Mouse (Mus musculus) ES-CJ7 (cell line): ENCODE data around the gene Gfpt2.
A peak's percentile ranks its signal among the peaks of the same experiment; 100 is the strongest.
"Not testable (repeated sequence)": the region's sequence is repeated elsewhere in the genome, so short reads cannot be mapped to it uniquely, and the experiment has no call there.

Experiments
- DNase-seq: peaks from one replicate; pipeline ENCODE4 v3.0.0; 2011; ENCODE audit warnings: low read depth, low spot score

The Gfpt2 gene

GRCm38 (mm10) chr11:49794342-49795144 is 565 bp downstream of the Gfpt2 start:
- peak; percentile 57 for DNase-seq

GRCm38 (mm10) chr11:49798931-49799330 is 5.0 kb downstream of the Gfpt2 start:
- DNase-seq = no peak

DNA sequence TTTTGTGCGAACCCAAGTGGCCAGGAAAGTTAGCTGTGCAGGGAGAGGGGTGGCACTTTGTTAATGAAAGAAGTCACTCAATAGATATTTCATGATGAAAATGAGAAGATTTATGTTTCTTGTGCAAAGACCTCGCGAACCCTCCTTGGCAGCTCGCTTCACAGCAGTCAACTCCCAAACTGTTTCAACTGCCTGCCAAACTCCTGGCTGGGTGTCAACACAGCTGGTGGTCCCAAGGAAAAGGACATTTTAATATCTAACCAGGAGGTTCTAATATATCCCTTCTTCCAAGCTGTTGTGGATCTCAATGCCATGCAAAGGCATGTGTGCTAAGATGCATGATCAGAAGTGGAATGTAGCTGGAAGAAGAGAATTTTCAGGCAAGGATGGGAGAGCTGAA is 7.5 kb downstream of the Gfpt2 start:
- no peak for DNase-seq

DNA sequence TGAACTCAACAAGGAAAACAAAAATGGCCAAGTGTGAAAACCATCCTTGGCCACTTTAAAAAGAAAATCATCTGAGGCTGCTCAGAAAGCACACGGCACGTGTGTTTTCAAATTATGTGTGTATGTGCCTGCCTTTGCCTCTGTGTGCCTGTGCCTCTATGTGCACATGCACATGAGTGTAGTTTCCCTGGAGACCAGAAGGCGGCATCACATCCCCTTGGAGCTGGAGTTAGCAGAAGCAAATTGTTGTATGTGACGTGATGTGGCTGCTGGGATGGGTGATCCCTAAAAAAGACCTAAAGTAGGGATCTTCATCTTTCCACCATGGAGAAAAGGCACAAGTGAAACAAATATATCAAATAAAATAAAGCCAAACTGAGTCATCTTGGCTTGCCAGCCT is 9.8 kb downstream of the Gfpt2 start:
- peak; percentile 47 for DNase-seq

- DNase-seq = peak; percentile 89
Observed at GRCm38 (mm10) chr11:49806218-49806617, 12.2 kb downstream of the Gfpt2 start.

DNA sequence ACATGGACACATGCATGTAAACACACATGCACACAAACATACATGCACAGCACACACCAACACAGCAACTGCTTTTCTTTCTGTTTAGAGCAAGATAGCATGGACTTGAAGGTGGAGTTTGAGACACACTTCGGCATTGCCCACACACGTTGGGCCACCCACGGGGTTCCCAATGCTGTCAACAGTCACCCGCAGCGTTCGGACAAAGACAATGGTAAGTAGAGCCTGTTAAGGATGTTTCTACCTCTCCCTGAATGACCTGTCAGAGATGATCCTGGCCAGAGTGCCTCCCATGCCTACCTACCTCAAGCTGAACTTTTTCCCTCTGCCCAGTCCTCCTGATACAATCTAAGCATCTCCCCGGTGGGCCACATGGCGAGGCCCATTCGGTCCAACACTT is 15.0 kb downstream of the Gfpt2 start:
- DNase-seq = peak; percentile 79

DNA sequence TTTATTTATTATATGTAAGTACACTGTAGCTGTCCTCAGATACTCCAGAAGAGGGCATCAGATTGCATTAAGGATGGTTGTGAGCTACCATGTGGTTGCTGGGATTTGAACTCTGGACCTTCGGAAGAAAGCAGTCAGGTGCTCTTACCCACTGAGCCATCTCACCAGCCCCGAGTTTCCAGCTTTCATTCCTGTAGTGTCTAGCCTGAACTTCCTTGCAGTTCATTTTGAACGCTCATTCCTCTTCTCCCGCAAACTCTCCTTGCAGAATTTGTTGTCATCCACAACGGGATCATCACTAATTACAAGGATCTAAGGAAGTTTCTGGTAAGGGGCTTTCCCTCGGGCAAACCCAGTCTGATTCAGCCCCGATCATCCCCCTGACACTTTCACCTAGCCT is 16.7 kb downstream of the Gfpt2 start:
- DNase-seq = not testable (repeated sequence)

DNA sequence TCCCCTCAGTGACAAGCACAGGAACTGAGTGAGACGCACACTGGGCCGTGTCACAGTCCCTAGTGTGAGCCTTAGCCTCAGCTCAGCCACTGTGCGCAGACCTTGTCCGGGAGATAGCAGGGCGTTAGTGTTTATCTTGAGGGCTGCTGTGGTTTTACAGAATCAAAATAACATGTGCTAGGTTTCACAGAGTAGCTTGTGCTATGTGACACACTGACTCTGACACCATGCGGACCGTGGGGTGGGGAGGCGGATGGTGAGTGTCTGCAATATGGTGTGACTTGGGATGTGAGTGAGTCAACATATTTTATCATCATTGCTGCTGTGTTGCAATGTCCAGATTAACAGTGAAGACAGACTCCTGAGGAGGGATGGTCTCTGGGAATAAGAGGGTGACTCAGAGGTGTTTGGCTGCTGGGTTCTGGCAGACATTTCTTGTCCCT is 17.1 kb downstream of the Gfpt2 start:
- no peak for DNase-seq

DNA sequence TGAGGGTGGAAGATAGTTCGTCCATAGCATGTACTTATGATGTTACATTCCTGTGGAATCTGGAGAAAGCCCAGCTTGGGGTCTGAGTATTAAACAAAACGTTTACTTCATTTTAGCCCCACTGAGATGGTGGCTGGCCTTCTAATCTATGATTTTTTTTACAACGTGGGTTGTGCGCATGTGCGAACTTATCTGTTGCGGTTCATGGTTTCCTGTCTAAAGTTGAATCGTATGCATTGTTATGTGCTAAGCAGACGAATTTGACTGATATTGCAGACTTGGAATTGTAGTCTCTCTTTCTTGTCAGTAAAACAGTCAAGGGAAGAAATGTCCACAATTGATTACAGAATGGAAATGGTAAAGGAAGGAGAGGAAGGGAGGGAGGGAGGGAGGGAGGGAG is 17.9 kb downstream of the Gfpt2 start:
- no peak for DNase-seq

- DNase-seq = no peak
Observed at GRCm38 (mm10) chr11:49818869-49819566, 25.0 kb downstream of the Gfpt2 start.

DNA sequence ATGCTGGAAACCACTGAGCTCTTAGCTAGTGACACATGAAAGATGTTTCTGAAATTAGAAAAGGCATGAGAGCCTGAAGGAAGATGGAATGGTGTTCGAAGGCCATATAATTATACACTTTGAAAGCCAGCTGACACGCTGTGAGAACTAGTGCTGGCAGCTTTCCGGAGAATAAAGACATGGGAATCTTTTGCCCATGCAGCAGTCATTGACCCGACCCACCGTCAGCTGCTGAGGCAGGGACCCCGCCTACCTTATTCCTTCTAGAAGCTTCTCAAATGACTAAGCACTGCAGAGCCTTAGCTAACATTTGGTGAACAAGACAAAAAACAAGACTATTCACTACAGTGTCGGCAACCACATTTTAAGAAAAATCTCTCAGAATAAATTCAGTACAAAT is 25.7 kb downstream of the Gfpt2 start:
- no peak for DNase-seq

DNA sequence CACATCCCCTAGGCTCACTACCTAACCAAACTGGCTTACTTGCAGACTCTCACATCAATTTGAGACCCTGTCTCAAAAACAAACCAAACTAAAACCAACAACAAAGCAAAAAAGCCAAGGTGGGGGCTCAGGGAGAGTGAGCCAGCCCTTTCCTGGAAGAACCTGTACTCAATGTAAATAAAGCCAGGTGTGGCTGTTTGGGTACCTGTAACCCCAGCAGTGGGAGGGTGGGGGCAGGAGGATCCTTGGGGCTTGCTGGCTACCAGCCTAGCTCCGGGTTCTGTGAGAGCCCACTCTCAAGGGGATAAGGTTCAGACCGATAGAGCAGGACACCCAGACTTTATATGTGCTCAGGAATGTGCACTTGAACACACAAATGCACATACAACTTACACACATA is 26.9 kb downstream of the Gfpt2 start:
- DNase-seq = peak; percentile 44

DNA sequence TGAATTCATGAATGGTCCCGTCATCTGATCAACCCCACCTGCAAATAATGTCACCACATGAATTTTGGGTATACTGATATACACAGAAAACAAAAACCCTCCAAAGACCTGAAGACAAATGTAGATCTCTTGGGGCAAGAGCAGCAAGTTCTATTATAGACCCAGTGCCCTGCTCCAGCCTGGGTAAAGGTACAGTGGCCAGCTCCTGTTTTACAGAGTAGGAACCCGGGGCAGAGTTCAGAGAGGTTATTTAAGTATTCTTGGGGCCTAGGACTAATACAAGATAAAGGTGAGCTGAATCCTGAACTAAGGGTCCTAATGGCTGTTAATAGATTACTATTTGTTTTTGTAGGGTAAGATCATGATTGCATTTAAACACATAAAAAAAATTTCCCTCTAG is 27.6 kb downstream of the Gfpt2 start:
- no peak for DNase-seq

DNA sequence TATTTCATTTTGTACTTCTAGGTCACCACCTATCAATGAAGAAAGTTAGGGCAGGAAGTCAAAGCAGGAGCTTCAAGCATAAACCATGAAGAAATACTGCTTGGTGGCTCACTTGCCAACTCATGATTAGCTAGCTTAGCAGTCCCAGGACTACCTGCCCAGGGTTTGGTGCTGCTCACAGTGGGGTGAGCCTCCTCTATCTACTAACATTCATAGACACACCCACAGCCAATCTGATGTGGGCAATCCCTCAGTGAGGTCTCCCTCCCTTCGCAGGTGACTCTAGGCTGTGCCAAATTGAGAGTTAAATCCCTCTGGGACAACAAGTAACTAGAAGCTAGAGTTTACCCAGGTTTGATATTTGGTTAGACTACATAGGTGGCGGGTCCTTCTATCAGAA is 28.4 kb downstream of the Gfpt2 start:
- no peak for DNase-seq

GRCm38 (mm10) chr11:49824896-49825295 is 30.9 kb downstream of the Gfpt2 start:
- DNase-seq = peak; percentile 68

GRCm38 (mm10) chr11:49827243-49827642 is 33.3 kb downstream of the Gfpt2 start:
- no peak for DNase-seq

DNA sequence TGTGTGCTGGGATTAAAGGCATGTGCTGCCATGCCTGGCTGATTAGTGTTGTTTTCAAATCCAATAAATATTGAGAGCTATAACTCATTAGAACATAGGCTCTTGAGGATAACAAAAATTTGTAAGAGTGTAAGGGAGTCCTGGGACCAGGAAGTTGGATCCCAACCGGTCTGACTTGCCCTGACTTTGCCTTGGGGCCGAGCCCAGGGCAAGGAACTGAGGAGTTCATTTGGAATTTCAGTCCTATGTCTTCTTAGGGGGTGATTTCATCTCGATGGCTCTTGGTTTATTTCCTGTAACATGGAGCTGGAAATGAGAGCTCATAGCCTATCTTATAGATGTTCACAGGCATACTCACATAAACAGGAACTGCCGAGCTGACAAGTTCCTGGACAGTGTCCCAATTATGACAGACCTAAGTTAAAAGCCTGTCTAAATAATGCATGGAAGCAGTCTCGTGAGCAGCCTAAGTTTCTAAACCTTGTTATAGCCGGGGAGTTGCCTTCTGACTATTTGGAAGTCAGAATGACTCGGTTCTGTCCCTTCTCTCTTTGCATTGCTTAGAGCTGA is 35.3 kb downstream of the Gfpt2 start:
- DNase-seq = no peak

GRCm38 (mm10) chr11:49831980-49832379 is 38.0 kb downstream of the Gfpt2 start:
- DNase-seq = no peak

DNA sequence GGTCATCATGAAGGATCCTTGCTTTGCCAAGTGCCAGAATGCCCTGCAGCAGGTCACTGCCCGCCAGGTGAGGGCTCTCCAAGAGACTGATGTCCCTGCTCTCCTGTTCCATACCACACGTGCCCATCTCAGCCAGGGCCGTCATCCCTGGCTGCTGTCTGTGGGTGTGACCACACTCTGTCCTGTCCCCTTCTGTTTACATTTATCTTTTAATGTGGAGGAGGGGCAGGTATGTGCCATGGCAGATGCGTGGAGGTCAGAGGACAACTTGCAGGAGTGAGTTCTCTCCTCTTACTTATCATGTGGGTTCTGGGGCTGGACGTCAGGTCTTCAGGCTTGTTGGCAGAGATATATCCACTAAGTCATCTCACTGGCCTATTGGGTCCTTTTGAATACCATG is 39.0 kb downstream of the Gfpt2 start:
- DNase-seq = no peak

- DNase-seq = no peak
Observed at GRCm38 (mm10) chr11:49834248-49834647, 40.3 kb downstream of the Gfpt2 start.

GRCm38 (mm10) chr11:49835257-49835956 is 41.4 kb downstream of the Gfpt2 start:
- no peak for DNase-seq

- no peak for DNase-seq
Observed at GRCm38 (mm10) chr11:49837717-49838407, 43.9 kb downstream of the Gfpt2 start.
